Mouse (Mus musculus) intestine, embryonic 14.5 days (tissue): Measurements from ENCODE around the gene Elk3. TPM values are rescaled to one million over a fixed set of nuclear protein-coding genes. Genes with fewer than 3 reads are reported as not detected.

ENCODE experiments used
- ATAC-seq: fragments of 200-750 bp; cut with Nextera tagmentation; replicated peaks from 2 replicates; pipeline ENCODE4 v1.8.0; 2017; ENCODE audit warnings: low read depth, moderate number of reproducible peaks, moderate TSS enrichment, moderate library complexity; ENCODE audit not compliant: low FRiP score, low TSS enrichment
- DNase-seq: peaks from one replicate; pipeline ENCODE4 v3.0.0-alpha.2; 2018; ENCODE audit warnings: low spot score
- H3K27ac ChIP-seq: fragments of 300-500 bp; sonication (generic); 2 replicates; pipeline ENCODE4 v1.5.1; 2014; ENCODE audit warnings: low read depth, mild to moderate bottlenecking, control low read depth
- H3K27me3 ChIP-seq: fragments of 300-500 bp; sonication (generic); replicated peaks from 2 replicates; pipeline ENCODE4 v1.6.1; 2014; ENCODE audit warnings: low read length, control low read depth; ENCODE audit not compliant: control insufficient read depth, insufficient read depth
- H3K36me3 ChIP-seq: fragments of 300-500 bp; sonication (generic); 2 replicates; pipeline ENCODE4 v1.6.1; 2014; ENCODE audit warnings: low read length, control low read depth; ENCODE audit not compliant: control insufficient read depth, insufficient read depth
- H3K4me1 ChIP-seq: fragments of 300-500 bp; sonication (generic); replicated peaks from 2 replicates; pipeline ENCODE4 v1.6.1; 2014; ENCODE audit warnings: low read length, control low read depth, mixed read lengths; ENCODE audit not compliant: control insufficient read depth, insufficient read depth
- H3K4me2 ChIP-seq: fragments of 300-500 bp; sonication (generic); 2 replicates; pipeline ENCODE4 v1.6.1; 2014; ENCODE audit warnings: low read length
- H3K4me3 ChIP-seq: fragments of 300-500 bp; sonication (generic); 2 replicates; pipeline ENCODE4 v1.5.1; 2014; ENCODE audit warnings: low read depth, low read length, control low read depth, mixed read lengths
- H3K9ac ChIP-seq: fragments of 300-500 bp; sonication (generic); 2 replicates; pipeline ENCODE4 v1.6.1; 2014; ENCODE audit warnings: mild to moderate bottlenecking, low read length
- H3K9me3 ChIP-seq: fragments of 300-500 bp; sonication (generic); 2 replicates; pipeline ENCODE4 v1.6.1; 2016; ENCODE audit warnings: low read length, control low read depth; ENCODE audit not compliant: control insufficient read depth
- WGBS: fragments of 180-500 bp; shearing (Covaris S2); extraction: QIAGEN DNeasy Blood & Tissue Kit; methylation state at CpG from one replicate; pipeline ENCODE4 v1.1.7; 2014; 5-methylcytosine and 5-hydroxymethylcytosine counted together
- polyA plus RNA-seq: library from polyadenylated mRNA; unstranded; fragments of >200 nt; fragmentation: Nextera tagmentation; extraction: Ambion mirVana; gene quantifications from 2 replicates; pipeline ENCODE4 v1.2.1, GENCODE M21; 2014

Elk3 gene
- polyA plus RNA-seq, 1 experiment from 2014 or later = 26.5 TPM

DNA sequence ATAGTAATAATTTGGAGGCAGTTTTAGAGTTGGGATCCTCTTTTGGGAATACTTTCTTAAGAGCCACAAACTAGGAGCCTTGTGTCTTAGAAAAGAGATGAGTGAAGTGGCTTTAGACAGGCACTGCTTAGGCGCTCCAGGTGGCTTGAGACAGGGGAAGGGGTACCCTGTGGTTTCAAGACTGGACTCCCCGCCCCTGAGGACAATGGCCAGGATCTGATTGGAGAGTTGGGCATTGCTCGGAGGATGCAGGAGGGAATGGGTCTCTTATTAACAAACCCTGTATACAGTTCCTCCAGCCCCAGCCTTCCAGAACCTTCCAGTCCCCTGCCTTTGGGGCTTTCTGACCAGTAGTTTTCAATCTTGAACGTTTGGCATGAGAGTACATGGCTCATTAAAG is 641 bp upstream of the Elk3 start:
- H3K9ac ChIP-seq = peak overlapping the region; percentile 94; the same call in 1 of the 2 replicates
- DNase-seq = no peak
- peak overlapping the region; percentile 87 for H3K4me2 ChIP-seq
- no peaks in the 10 kb centered on the region for H3K27me3 ChIP-seq
- peak overlapping the region; percentile 94; the same call in 1 of the 2 replicates for H3K27ac ChIP-seq
- H3K9me3 ChIP-seq = no peaks in the 10 kb centered on the region
- H3K4me3 ChIP-seq = peak overlapping the region; percentile 59
- peaks cover 6% of the 10 kb centered on the region; the same call in 1 of the 2 replicates for H3K4me1 ChIP-seq
- WGBS = 14% methylated on average over 4 of the region's 4 CpGs
- no peaks in the 10 kb centered on the region for H3K36me3 ChIP-seq
- ATAC-seq = no peak

DNA sequence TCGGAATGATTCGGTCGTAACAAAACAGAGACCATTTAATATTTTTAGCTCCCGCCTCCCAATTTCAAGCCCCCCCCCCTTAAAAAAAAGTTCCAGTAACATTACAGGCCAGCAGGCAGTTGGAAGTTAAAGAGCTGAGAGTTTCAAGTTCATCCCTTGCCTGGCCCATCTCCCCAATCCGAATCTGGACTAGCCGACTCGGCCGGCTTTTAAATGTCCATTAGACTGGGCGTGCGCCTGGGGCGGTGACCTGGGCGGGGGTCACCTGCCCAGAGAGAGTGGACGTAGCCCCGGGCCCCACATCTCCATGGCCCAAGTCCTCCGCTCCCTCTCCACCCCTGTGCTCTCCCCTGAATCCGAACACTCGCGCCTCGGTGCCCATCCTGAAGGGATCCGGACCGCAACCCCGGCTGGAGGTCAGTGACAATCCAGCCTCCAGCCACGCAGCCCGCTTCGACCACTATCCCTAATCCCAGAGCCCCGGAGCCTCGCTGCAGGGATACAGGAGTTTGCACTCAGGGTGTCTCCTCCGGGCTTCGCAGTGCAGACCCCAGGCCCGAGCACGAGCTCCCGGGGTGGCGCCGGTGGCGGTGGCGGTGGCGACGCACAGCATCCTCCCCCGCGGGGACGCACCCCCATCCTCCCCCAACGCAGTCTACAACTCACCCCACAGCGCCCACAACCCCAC is 857 bp downstream of the Elk3 start:
- DNase-seq = peak; percentile 83
- Histone ChIP-seq H3K9ac (peak overlapping the region; percentile 94), H3K36me3 (no peaks in the 10 kb centered on the region), H3K4me3 (peak overlapping the region; percentile 59), H3K4me1 (peaks cover 6% of the 10 kb centered on the region; the same call in 1 of the 2 replicates), H3K27me3 (no peaks in the 10 kb centered on the region), H3K9me3 (no peaks in the 10 kb centered on the region), H3K4me2 (peak overlapping the region; percentile 87), H3K27ac (peak overlapping the region; percentile 94)
- under 1% methylated on average over 43 of the region's 43 CpGs for WGBS
- ATAC-seq = peak; percentile 51

DNA sequence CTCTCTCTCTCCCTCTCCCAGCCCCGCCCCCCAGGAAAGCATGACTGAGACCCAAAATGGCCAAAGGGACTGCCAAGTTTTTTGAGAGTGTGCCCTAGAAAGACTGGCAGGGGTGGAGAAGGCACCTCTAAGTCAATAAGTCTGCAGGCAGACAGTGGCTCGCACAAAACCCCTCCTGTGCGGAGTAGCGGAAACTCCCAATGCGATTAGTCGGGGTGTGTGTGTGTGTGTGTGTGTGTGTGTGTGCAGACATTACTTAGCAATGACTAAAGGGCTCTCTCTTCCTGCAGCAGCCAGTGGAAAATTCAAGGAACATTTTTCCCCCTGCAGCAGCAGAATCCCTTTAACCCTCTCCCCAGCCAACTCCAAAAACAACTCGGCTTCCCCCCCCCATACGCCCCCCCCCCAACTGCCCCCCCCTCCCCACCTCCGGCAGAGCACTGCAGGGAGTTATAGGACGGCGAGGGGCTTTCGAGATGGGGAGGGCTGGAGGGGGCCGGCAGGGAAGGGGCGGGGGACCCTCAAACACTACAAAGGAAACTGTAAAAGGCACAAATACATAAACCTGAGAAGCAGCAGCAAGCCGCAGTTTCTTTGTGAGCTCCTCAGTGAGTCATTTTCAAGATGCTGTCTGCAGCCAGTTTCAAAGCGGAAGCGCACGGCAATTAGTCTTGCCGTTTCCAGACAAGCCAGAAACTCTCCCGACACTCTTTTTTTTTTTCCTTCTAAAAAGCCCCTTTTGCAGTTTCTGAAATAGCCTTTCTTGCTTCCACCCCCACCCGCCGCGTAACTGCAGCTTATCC is 1.6 kb downstream of the Elk3 start:
- H3K9me3 ChIP-seq = no peaks in the 10 kb centered on the region
- under 1% methylated on average over 21 of the region's 23 CpGs for WGBS
- no peaks in the 10 kb centered on the region for H3K27me3 ChIP-seq
- peaks cover 6% of the 10 kb centered on the region; the same call in 1 of the 2 replicates for H3K4me1 ChIP-seq
- ATAC-seq = peak; percentile 59
- DNase-seq = peak; percentile 79
- H3K4me2 ChIP-seq = peak overlapping the region; percentile 87
- peak overlapping the region; percentile 94 for H3K9ac ChIP-seq
- peak overlapping the region; percentile 59 for H3K4me3 ChIP-seq
- no peaks in the 10 kb centered on the region for H3K36me3 ChIP-seq
- H3K27ac ChIP-seq = peak overlapping the region; percentile 94

GRCm38 (mm10) chr10:93306367-93306766 is 4.6 kb downstream of the Elk3 start:
- H3K9ac ChIP-seq = no peak overlapping the region
- no peak overlapping the region for H3K4me2 ChIP-seq
- no peak for DNase-seq
- H3K27ac ChIP-seq = no peak overlapping the region
- H3K4me1 ChIP-seq = peaks cover 6% of the 10 kb centered on the region; the same call in 1 of the 2 replicates
- H3K36me3 ChIP-seq = no peaks in the 10 kb centered on the region
- ATAC-seq = no peak
- no peaks in the 10 kb centered on the region for H3K27me3 ChIP-seq
- H3K9me3 ChIP-seq = no peaks in the 10 kb centered on the region
- WGBS = 83% methylated on average over 11 of the region's 11 CpGs
- H3K4me3 ChIP-seq = no peak overlapping the region

- DNase-seq (no peak), ATAC-seq (no peak)
- Histone ChIP-seq H3K27me3 (no peaks in the 10 kb centered on the region), H3K27ac (no peak overlapping the region), H3K4me3 (no peak overlapping the region), H3K4me2 (no peak overlapping the region), H3K36me3 (no peaks in the 10 kb centered on the region), H3K9me3 (no peaks in the 10 kb centered on the region), H3K4me1 (peaks cover 6% of the 10 kb centered on the region; the same call in 1 of the 2 replicates), H3K9ac (no peak overlapping the region)
- 49% methylated on average over 6 of the region's 6 CpGs for WGBS
Observed at GRCm38 (mm10) chr10:93305946-93306345, 5.0 kb downstream of the Elk3 start.

- Histone ChIP-seq H3K9ac (no peak overlapping the region), H3K4me2 (no peak overlapping the region), H3K27me3 (no peaks in the 10 kb centered on the region), H3K27ac (no peak overlapping the region), H3K9me3 (no peaks in the 10 kb centered on the region), H3K4me1 (peaks cover 4% of the 10 kb centered on the region; the same call in 1 of the 2 replicates), H3K36me3 (no peaks in the 10 kb centered on the region), H3K4me3 (no peak overlapping the region)
- no peak for DNase-seq
- WGBS = 66% methylated on average over 4 of the region's 4 CpGs
- no peak for ATAC-seq
Observed at GRCm38 (mm10) chr10:93303231-93303630, 7.7 kb downstream of the Elk3 start.

DNA sequence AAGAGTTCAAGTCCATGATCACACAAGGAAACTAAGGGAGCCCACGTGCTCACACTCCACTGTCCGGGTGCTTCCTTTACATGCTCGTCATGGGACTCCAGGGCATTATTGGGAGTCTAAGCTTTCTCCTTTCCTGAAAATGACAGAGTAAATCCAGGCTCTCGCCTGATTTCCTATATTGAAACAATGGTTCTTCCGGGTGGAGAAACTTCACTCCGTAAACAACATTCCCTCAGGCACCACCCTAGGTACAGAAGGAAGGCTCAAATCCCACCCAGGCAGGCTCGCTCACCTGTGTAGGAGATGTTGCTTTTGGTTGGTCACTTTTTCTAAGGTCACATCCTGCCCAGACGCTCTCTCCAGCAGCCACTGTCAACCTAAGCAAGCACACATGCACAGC is 9.1 kb downstream of the Elk3 start:
- 74% methylated on average over 8 of the region's 8 CpGs for WGBS
- ATAC-seq = no peak
- H3K4me3 ChIP-seq = no peak overlapping the region
- H3K9ac ChIP-seq = no peak overlapping the region
- H3K27ac ChIP-seq = no peak overlapping the region
- no peaks in the 10 kb centered on the region for H3K9me3 ChIP-seq
- peaks cover 4% of the 10 kb centered on the region; the same call in 1 of the 2 replicates for H3K4me1 ChIP-seq
- H3K4me2 ChIP-seq = no peak overlapping the region
- no peaks in the 10 kb centered on the region for H3K27me3 ChIP-seq
- no peaks in the 10 kb centered on the region for H3K36me3 ChIP-seq
- DNase-seq = no peak

- no peak overlapping the region for H3K4me3 ChIP-seq
- 39% methylated on average over 7 of the region's 7 CpGs for WGBS
- no peak overlapping the region for H3K4me2 ChIP-seq
- no peak for DNase-seq
- H3K9ac ChIP-seq = no peak overlapping the region
- peaks cover 26% of the 10 kb centered on the region for H3K4me1 ChIP-seq
- no peaks in the 10 kb centered on the region for H3K9me3 ChIP-seq
- H3K36me3 ChIP-seq = 0 out of 2 replicates have a peak, but pooled peaks cover under 1% of the 10 kb centered on the region
- no peaks in the 10 kb centered on the region for H3K27me3 ChIP-seq
- ATAC-seq = no peak
- peak overlapping the region; percentile 9; the same call in 1 of the 2 replicates for H3K27ac ChIP-seq
Observed at GRCm38 (mm10) chr10:93298208-93298607, 12.7 kb downstream of the Elk3 start.
